Mouse (Mus musculus): ENCODE measurements at regions not wholly inside any gene's neighbourhood (a gene's known extent, or its start where the extent isn't known, plus 50 kb on each side); places are given as distances from the start of the nearest gene placed in this dataset.
A peak's percentile ranks its signal among the peaks of the same experiment; 100 is the strongest.

GRCm38 (mm10) chr17:87531411-87532157 is 84.8 kb upstream of the Calm2 start:
- peak in 1 of 2 experiments; percentile 37 for DNase-seq (ENCODE audit: low spot score in 2 of 2)

GRCm38 (mm10) chr17:87532158-87532545 is 85.4 kb upstream of the Calm2 start:
- DNase-seq (ENCODE audit: low spot score in 2 of 2): no peak

GRCm38 (mm10) chr17:87532762-87533161 is 86.0 kb upstream of the Calm2 start:
- no peak for DNase-seq (ENCODE audit: low spot score in 2 of 2)

GRCm38 (mm10) chr17:87549568-87549967 is 86.2 kb upstream of the Epcam start:
- DNase-seq (ENCODE audit: low spot score in 2 of 2): no peak

- DNase-seq (ENCODE audit: low spot score in 2 of 2): no peak
Measured at GRCm38 (mm10) chr17:87550518-87551164, 85.1 kb upstream of the Epcam start.

GRCm38 (mm10) chr17:87554561-87554960 is 81.2 kb upstream of the Epcam start:
- no peak for DNase-seq (ENCODE audit: low spot score in 2 of 2)

- no peak for DNase-seq (ENCODE audit: low spot score in 2 of 2)
Measured at GRCm38 (mm10) chr17:87558419-87558818, 77.4 kb upstream of the Epcam start.

- no peak for DNase-seq (ENCODE audit: low spot score in 2 of 2)
Measured at GRCm38 (mm10) chr17:87559641-87560040, 76.1 kb upstream of the Epcam start.

- DNase-seq (ENCODE audit: low spot score in 2 of 2): no peak
Measured at GRCm38 (mm10) chr17:87560923-87561322, 74.9 kb upstream of the Epcam start.

GRCm38 (mm10) chr17:87563375-87563774 is 72.4 kb upstream of the Epcam start:
- DNase-seq (ENCODE audit: low spot score in 2 of 2): no peak

GRCm38 (mm10) chr17:87565631-87566030 is 70.1 kb upstream of the Epcam start:
- DNase-seq (ENCODE audit: low spot score in 2 of 2): no peak

- no peak for DNase-seq (ENCODE audit: low spot score in 2 of 2)
Measured at GRCm38 (mm10) chr17:87566296-87566695, 69.5 kb upstream of the Epcam start.

- DNase-seq (ENCODE audit: low spot score in 2 of 2): no peak
Measured at GRCm38 (mm10) chr17:87566996-87567395, 68.8 kb upstream of the Epcam start.

GRCm38 (mm10) chr17:87567475-87567874 is 68.3 kb upstream of the Epcam start:
- no peak for DNase-seq (ENCODE audit: low spot score in 2 of 2)

- no peak for DNase-seq (ENCODE audit: low spot score in 2 of 2)
Measured at GRCm38 (mm10) chr17:87569981-87570380, 65.8 kb upstream of the Epcam start.

- DNase-seq (ENCODE audit: low spot score in 2 of 2): no peak
Measured at GRCm38 (mm10) chr17:87570676-87571344, 65.0 kb upstream of the Epcam start.

GRCm38 (mm10) chr17:87571345-87571932 is 64.3 kb upstream of the Epcam start:
- peak; percentile 71 to 97 for DNase-seq (ENCODE audit: low spot score in 2 of 2)

- DNase-seq (ENCODE audit: low spot score in 2 of 2): no peak
Measured at GRCm38 (mm10) chr17:87583575-87583974, 52.2 kb upstream of the Epcam start.

GRCm38 (mm10) chr17:87585355-87585754 is 50.4 kb upstream of the Epcam start:
- no peak for DNase-seq (ENCODE audit: low spot score in 2 of 2)
